Mouse (Mus musculus) ES-Bruce4 (cell line): ENCODE data around the gene Gtf2f2.

Source experiments
- EP300 ChIP-seq: IDR thresholded peaks from 2 replicates; pipeline ENCODE4 v1.6.1; 2011; ENCODE audit warnings: low read depth, low read length; ENCODE audit not compliant: insufficient read depth
- POLR2A ChIP-seq: IDR thresholded peaks from one replicate; pipeline ENCODE4 v1.8.1; 2011; ENCODE audit warnings: low read length; ENCODE audit not compliant: insufficient read depth

GRCm38 (mm10) chr14:75963215-75963614 lies 47.5 kb downstream of the Gtf2f2 start:
- TF ChIP-seq POLR2A (no peak), EP300 (no peak)
